Mouse (Mus musculus) heart, embryonic 13.5 days (tissue): ENCODE measurements at regions not wholly inside any gene's neighbourhood (a gene's known extent, or its start where the extent isn't known, plus 50 kb on each side); places are given as distances from the start of the nearest gene placed in this dataset.

Source experiments
- ATAC-seq: fragments of 200-750 bp; cut with Nextera tagmentation; 2 replicates; pipeline ENCODE4 v1.8.0; 2017; ENCODE audit warnings: moderate TSS enrichment; ENCODE audit not compliant: insufficient number of reproducible peaks, low FRiP score, low TSS enrichment; ENCODE audit errors: extremely low read depth
- H3K27ac ChIP-seq: fragments of 300-500 bp; sonication (generic); replicated peaks from 2 replicates; pipeline ENCODE4 v1.5.1; 2015; ENCODE audit warnings: moderate library complexity, mild to moderate bottlenecking, inconsistent platforms
- H3K27me3 ChIP-seq: fragments of 300-500 bp; sonication (generic); replicated peaks from 2 replicates; pipeline ENCODE4 v1.6.1; 2015; ENCODE audit warnings: mild to moderate bottlenecking, inconsistent platforms
- H3K36me3 ChIP-seq: fragments of 300-500 bp; sonication (generic); 2 replicates; pipeline ENCODE4 v1.6.1; 2015; ENCODE audit warnings: mild to moderate bottlenecking, inconsistent platforms
- H3K4me1 ChIP-seq: fragments of 300-500 bp; sonication (generic); 2 replicates; pipeline ENCODE4 v1.6.1; 2015; ENCODE audit warnings: inconsistent platforms
- H3K4me2 ChIP-seq: fragments of 300-500 bp; sonication (generic); 2 replicates; pipeline ENCODE4 v1.6.1; 2015; ENCODE audit warnings: inconsistent platforms, mild to moderate bottlenecking, moderate library complexity
- H3K4me3 ChIP-seq: fragments of 300-500 bp; sonication (generic); 2 replicates; pipeline ENCODE4 v1.5.1; 2015; ENCODE audit warnings: moderate library complexity, mild to moderate bottlenecking, inconsistent platforms
- H3K9ac ChIP-seq: fragments of 300-500 bp; sonication (generic); 2 replicates; pipeline ENCODE4 v1.6.1; 2015; ENCODE audit warnings: inconsistent platforms, mild to moderate bottlenecking, moderate library complexity
- H3K9me3 ChIP-seq: fragments of 300-500 bp; sonication (generic); 2 replicates; pipeline ENCODE4 v1.6.1; 2016; ENCODE audit warnings: inconsistent platforms
- WGBS: fragments of 180-500 bp; shearing (Covaris S2); methylation state at CpG from one replicate; pipeline ENCODE4 v1.1.7; 2015; ENCODE audit warnings: mixed read lengths; 5-methylcytosine and 5-hydroxymethylcytosine counted together

DNA sequence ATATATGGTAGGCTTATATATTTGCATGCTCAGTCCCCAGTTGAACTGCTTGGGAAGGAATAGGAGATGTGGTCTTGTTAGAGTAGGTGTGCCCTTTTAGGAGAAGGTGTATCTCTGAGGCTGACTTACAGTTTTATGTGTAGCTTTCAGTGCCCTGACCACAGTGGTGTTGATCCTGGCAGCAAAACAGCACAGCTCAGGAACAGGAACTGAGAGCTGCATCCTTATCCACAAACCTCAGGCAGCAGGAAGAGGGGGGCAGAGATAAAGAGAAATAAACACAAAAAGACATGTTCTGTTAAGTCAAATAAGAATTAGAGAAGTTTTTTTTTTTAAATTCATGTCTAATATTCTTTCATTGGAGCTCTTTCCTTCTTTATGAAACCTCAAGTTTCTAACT lies 487.4 kb upstream of the Lrrc4c start:
- 0 out of 2 replicates have a peak, but pooled peaks have one; percentile 37 for ATAC-seq
- no peak overlapping the region for H3K4me3 ChIP-seq
- no peaks in the 10 kb centered on the region for H3K36me3 ChIP-seq
- H3K27ac ChIP-seq: no peak overlapping the region
- H3K9me3 ChIP-seq: no peaks in the 10 kb centered on the region
- no peak overlapping the region for H3K9ac ChIP-seq
- H3K27me3 ChIP-seq: no peaks in the 10 kb centered on the region
- H3K4me2 ChIP-seq: no peak overlapping the region
- no peaks in the 10 kb centered on the region for H3K4me1 ChIP-seq

DNA sequence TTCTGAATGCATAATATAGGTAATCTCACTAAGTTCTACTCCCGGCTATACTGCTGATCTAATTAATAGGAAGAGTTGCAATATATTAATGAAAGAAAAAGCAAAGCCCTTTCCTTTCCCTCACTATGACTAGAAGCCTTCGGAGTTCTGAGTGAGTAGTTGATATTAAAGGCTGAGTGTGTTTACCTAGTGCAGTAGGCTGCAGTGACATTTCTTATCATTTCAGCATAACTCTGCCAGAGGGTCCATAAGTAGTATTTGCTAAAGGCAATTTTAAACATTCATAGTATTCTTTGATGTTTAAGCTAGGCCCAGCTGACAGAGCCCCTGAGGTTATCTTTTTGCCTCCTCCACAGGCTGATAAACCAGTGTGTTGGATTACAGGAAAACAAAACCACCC lies 484.5 kb upstream of the Lrrc4c start:
- Histone ChIP-seq H3K36me3 (no peaks in the 10 kb centered on the region), H3K4me3 (no peak overlapping the region), H3K4me2 (no peak overlapping the region), H3K9me3 (no peaks in the 10 kb centered on the region), H3K27ac (no peak overlapping the region), H3K9ac (no peak overlapping the region), H3K27me3 (no peaks in the 10 kb centered on the region), H3K4me1 (no peaks in the 10 kb centered on the region)
- 53% methylated on average over 2 of the region's 2 CpGs for WGBS
- no peak for ATAC-seq

DNA sequence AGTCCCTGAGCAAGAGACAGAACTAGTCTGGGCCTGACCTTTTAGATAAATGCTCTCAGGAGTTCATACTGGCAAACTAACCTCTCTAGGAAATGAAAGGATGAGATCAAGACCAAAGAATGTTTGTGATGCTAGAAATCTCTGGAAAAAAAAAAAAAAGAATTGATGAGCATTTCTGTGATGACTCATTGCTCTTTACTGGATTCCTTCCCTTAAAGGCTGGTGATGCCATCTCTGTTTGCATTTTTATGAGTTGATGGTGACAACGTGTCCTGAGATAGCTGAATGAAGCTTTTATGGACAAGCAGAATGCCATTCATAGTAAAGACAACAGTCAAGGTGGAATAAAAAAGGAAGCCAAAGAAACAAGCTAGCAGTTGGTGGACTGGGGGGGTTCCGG lies 478.4 kb upstream of the Lrrc4c start:
- Histone ChIP-seq H3K4me1 (no peaks in the 10 kb centered on the region), H3K36me3 (no peaks in the 10 kb centered on the region), H3K27ac (no peak overlapping the region), H3K27me3 (no peaks in the 10 kb centered on the region), H3K9me3 (no peaks in the 10 kb centered on the region), H3K4me2 (no peak overlapping the region), H3K4me3 (no peak overlapping the region), H3K9ac (no peak overlapping the region)
- 70% methylated on average over 2 of the region's 2 CpGs for WGBS
- ATAC-seq: no peak
